Mouse (Mus musculus) testis, postnatal 14 days (tissue): ENCODE results near the gene Adgrf5.

Source experiments
- DNase-seq: peaks from one replicate; pipeline ENCODE4 v3.0.0; 2021; ENCODE audit warnings: low spot score

Gene Adgrf5

DNA sequence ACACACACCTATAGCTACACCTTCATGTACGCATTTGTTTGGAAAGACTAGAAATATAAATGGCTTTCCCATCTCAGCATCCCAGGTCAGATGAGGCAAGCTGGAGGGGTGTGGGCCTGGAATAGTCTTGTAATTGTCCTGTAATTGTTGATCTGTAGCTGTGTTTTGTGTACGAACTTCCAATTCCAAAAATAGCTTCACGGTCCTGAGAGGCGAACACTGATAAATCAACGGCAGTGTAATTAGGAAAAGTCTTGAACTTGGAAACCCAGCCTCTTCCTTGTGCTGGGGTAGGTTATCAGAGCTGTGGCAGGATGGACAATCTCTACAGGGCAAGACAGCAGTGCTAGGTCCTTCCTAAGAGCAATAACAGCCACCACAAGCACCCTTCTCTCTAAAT lies 18.5 kb downstream of the Adgrf5 start:
- no peak for DNase-seq

DNA sequence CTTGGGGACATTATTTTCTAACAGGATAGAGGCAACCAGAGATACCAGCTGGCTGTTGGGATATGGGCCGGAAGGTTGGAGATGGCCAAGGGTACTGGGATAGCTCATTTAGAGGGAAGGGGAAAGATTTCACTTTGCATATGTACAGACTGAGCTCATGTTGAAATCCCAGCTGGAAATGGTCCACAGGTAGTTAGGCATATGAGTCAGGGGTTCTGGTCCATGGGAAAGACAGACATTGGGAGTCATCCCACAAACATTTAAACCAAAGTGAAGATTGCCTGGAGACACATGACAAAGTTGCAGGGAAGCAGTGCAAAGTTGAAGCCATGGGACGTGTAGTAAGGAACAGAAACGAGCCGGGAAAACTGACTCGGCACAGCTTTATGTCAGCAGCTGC lies 26.1 kb downstream of the Adgrf5 start:
- no peak for DNase-seq

DNA sequence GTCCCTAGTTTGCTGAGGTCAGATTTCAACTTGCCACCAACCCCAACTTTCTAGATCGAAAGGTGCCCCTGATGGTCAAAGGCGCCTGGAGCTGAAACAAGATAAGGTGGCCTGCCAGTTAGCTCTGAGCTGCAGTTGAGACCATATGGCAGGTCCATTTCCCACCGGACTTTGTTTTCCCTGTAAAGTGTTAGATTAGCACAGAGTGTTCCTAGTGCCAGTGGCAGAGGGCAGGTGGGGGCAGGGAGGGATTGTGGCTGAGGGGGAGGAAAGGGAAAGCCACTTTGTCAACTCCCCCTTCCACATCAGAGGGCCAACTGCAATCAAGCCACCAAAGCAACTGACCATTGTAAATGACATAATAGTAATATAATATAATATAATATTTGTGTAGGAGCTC lies 26.9 kb downstream of the Adgrf5 start:
- no peak for DNase-seq

DNA sequence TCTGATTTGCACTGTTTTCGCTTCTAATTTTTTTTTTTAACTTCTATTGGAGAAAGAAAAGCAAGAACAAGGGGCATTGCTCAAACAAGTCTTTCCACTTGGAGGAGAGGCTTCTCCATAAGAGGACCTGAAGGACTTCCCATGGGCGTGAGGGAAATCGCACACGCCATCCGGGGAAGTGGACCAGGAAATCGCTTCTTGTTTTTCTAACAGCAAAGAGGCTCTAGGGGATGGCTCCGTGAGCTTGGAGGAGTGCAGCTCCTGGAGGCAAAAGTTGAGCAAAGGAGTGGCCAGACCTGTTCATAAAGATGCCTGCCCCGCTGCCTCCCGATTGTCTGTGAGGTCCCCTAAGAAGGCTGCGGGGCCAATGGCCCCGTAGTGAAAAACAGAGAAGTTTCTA lies 29.0 kb downstream of the Adgrf5 start:
- DNase-seq, result no peak

DNA sequence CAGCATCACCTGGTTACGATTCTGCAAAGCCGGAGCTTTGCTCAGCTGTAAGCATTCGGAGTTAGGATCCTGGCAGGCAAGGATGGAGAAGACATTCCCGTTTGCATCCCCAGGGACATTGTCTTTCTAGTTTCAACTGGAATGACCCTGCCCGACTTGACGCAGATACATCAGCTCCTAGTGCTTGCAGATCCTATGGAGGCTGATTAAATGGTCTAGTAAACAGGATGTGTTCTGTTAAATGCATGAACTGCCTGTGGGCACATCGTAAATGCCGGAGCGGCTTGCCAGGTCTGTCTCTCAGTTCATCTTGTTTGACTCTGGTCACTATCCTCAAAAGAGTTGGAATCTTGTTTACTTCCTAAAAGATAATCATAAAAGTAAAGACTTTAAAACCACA lies 31.9 kb downstream of the Adgrf5 start:
- no peak for DNase-seq

DNA sequence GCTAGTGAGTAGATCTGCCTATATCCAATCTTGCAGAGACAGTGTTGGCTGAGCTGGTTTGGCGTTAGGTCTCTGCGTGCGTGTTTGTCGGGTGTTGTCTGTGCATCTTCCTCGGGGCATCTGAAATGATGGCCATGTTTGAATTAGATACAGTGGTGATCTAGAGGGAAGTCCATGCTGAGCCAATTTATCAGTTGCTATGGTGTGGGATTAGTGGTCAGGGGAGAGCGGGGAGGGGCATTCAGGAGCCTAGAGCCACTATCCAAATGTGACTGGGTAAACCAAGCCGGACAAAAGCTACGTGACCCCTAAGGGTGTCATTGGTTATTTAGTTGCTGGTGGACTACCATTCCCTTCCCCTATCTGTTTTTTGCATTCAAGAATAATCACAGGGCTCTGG lies 33.4 kb downstream of the Adgrf5 start:
- no peak for DNase-seq

DNA sequence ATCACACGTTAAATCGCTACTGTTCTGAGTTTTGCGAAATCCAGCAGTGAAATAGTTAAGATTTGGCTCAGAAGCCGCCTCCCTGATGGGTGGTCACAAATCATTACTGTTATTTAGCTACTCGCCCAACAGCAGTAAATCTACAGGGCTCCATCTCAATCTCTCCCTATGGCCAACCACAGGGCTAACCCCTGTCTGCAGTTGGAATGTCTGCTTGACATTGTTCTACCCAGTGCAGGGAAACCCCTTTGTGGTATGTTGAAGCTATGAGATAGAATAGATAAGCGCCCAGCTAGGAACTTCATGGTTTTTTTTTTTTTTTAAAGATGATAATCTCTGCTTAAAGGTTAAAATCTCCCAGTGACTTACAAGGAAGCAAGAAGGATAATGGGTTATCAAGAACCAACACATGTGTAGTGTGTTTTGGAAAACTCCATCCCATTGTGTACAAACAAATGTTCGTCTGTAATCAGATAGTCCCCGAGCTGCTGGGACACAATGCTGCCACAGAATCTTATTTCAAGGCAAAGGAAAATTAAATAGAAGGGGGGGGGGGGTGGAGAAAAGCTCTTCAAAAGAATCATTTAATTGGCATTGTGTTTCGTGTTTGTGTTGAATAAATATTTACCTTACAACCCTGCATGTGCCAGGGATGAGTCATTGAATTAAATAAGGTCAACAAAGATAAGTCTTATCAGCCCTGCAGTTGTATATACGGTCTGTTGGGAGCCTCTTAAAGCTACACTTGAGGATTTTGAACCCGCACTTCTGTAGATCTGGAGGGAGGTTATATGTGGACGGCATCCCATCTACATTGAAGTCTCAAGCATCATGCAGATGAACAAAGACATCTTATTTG lies 35.4 kb downstream of the Adgrf5 start:
- no peak for DNase-seq

DNA sequence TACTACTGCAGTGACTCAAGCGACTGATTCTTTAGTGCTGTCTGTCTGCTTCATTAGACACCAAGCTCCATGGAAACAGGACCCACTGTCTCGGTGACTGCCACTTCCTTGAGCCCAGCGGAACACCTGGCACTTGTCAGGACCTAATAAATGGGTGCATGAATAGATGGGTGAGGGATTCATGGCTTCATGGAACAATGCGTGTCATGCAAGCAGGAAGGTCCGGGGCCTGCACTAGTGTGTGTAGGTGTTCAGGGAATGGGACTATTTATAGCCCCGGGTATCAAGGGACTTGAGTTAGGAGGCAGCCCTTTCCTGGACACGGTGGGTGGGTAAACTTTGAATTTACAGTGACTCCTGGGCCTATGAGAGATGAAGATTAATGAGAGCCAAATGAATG lies 38.4 kb downstream of the Adgrf5 start:
- no peak for DNase-seq

DNA sequence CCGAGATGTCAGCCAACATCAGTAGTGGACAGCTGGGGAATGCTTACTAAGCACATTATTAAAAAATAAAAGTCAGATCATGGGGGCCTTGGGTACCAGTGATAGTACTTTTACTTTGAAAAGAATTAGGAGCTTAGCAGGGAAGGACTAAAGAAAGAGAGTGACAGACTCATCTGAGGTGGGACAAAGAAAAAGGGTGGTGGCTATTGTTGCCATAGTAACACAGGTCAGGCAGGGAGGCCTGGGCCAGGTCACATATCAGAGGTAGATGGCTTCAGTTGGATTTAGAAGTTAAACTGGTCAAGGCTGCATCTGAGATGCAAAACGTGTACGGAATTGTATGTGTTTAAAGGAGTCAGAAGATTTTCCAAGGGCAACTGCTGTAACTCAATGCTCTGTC lies 38.9 kb downstream of the Adgrf5 start:
- DNase-seq, result no peak

DNA sequence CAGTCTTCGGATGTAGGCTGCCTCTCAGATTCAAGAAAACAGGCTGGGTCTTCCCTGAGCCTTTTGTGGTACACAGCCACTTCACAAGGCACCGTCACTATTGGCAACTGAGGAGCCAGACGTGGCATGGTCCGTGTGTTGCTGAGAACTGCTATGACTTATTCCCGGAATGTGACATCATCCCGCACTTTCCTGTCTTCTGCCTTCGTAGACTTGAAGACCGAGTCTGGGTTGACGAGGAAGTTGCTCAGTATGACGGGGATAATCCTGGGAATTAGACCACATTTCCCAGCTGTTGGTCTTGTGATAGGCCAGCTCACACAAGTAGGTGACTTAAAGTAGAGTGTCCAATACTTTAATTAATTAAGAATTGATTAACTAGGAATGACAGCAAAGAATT lies 40.2 kb downstream of the Adgrf5 start:
- DNase-seq, result no peak

DNA sequence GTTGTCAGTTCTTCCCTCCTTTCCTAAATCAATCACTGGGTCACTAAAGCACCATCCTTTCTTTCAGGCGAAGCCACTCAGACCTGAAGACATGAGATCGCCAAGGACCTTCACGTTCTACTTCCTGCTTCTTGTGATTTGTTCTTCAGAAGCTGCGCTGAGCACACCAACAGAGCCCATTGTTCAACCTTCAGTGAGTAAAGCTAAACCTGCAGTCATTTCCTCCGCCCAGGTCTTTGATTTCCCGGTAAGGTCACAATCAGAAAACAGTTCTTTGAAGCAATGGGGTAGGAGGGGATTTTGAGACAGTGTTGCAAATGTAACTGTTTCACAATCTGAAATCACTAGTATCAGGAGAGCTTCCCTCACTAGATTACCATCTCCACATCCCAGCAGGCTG lies 43.6 kb downstream of the Adgrf5 start:
- no peak for DNase-seq

DNA sequence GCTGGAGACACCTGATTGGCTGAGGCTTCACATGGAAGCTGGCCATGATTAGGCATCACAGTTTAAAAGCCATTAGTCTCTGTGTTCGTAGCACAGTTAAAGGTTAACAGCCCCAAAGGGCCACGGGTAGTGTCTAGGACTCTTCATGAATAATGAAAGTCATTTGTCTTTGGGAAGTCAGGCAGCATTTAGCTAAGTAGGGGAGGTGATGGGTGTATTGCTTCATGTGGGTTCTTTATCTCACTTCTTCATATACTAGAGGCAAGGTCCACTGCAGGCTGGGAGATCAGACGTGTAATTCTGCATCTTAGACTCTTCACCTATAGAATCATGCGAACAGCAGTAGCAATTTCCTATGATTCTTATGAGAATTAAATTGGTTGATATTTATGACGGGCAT lies 44.2 kb downstream of the Adgrf5 start:
- DNase-seq, result no peak

DNA sequence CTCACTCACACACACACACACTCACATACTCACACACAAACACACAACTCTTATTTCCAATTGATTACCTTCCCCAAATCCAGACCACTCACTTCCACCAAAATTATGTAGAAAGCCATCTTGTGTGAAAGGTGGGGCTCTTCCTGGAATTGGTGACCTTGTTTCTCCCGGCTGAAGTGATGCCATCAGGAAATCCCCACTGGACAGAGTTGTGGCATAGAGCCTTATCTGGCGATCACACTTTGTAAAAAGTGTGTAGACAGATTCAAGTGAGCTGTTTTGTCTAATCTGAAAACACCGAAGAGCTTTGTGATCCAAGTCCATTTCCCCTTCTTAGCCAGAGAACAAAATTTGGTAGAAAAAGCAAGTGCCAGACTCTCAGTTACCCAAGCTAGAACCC lies 46.1 kb downstream of the Adgrf5 start:
- DNase-seq, result no peak

DNA sequence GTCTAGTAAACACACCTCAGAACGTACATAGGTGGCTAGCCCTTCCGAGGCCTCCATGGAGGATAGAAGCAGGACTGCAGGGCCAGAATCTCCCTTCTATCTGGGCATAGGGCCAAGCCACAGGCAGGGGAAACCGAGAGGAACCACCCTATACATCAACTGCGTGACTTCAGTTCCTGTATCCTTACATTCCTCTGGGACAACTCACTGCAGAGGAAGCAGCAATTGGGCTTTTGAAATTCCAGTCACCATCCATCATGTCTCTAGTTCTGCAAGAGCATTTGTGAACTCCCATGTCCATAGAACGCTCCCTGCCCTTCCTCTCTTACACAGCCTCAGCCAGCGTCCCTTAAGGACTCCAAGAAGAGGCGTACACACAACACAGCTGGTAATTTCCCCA lies 47.3 kb downstream of the Adgrf5 start:
- no peak for DNase-seq

DNA sequence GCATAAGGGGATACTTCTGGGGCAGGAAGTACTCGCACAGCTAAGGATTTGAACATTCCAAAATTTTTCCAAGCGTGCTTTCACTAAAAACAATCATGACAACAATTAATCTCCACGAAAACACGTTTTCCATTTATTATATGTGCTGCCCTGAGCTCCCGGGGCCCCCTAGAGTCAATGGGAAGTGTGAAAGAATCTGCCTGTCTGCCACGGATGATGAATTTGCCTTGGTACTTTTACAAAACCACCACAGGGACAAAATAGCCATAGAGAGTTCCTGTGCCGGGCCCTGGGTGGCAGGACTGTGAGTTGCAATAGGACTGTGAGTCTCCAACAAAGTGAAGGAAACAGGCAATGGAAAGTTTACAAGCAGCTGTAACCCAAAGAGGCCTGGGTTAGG lies 52.9 kb downstream of the Adgrf5 start:
- no peak for DNase-seq

DNA sequence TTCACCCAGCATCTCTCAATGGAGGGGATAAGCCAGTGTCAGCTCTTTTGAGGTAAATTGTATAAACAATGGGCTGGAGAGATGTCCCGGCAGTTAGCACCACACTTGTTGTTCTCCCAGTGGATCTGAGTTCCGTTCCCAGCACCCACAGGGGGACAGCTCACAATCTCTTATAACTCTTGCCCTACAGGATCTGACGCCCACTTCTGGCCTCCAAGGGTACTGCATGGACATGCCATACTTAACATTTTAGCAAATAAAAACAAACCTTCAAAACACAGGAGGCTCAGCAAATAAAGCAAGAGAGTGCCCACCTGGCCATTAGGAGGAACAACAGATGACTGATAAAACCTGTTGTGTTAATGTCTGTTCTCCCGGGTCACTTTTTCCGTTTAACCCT lies 59.0 kb downstream of the Adgrf5 start:
- no peak for DNase-seq

DNA sequence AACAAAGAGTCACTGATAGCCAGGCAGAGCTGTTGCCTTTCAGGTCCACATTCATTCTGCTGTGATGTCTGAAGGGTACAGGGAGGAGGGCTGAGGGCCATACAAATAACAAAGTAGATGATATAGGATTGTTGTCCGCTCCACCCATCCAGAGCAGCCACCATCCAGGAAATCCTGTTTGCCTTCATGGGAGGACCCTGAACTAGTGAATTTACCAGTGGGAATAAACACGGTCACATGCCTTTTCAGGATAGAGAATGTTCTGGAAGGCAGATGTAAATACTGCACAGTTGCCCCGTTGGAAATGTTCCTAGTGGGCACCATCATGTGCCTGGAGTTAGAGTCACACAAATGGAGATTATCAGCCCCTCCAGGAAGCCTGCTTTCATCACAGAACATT lies 60.1 kb downstream of the Adgrf5 start:
- DNase-seq, result no peak

DNA sequence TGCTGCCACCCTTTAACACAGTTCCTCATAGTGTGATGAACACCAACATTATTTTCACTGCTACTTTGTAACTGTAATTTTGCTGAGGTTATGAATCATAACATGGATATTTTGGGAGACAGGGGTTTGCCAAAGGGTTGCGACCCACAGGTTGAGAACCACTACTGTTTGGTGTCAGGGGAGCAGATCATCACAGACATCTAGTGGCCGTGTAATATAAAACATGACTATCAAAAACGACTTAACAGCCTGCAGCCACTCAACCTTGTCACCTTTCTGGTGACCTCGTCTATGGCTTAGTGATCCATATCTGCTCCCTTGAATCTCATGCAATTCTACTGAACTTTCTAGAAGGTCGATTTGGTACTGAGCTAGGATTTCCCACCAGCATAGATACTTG lies 63.7 kb downstream of the Adgrf5 start:
- no peak for DNase-seq

DNA sequence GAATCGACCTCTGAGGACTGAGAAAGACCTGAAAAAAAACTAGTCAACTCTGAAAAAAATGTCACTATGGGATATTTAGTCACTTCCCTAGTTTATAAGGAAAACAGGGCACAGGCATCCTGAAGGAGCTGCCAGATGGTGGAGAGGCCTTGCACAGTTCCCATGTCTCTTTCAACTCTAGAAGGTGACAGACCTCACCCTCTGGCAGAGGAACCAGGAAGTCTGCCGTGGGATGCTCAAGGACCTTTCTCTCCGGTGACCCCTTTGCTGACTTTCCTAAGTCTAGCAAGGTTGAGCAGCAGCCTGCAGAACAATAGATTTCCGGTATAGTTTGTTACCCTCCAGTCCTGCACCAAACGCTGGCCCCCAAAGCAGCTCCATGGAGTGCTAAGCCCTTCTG lies 71.4 kb downstream of the Adgrf5 start:
- no peak for DNase-seq

DNA sequence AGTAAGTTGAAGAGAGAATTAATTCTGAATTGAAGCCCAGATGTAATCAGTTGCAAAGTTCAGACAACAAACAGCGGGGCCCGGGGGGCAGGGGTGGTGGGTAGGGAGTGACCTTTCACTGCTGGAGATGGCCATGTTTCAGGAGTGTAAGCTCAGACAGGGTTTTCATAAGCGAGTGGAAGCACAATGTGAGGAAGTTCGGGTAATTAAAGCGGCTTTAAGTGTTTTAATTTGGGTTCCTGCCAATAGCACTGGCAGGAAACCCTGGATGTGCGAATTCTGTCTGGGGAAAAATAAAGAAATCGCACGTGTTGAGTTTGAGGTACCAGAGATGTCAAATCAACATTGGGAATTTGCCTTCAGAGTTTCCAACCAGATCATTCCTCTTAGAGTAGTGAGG lies 74.2 kb downstream of the Adgrf5 start:
- DNase-seq, result no peak

DNA sequence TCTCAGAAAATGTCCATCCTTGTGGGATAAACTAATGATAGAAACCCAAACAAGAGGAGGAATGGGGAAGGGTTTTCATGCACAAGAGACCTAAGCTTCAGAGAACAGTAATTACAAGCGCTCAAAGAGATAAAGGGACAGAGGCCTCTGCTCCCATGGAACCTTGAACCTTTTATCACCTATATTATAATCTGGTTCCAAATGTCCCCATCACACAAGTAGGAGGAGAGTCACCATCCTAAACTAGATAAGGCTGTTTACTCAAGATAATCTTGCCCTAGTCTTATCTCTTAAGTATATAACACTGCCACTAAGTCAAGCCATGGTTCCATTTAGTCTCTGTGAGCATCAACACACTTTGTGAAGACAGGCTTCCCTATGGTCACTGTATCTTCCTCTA lies 91.0 kb downstream of the Adgrf5 start:
- DNase-seq, result no peak

DNA sequence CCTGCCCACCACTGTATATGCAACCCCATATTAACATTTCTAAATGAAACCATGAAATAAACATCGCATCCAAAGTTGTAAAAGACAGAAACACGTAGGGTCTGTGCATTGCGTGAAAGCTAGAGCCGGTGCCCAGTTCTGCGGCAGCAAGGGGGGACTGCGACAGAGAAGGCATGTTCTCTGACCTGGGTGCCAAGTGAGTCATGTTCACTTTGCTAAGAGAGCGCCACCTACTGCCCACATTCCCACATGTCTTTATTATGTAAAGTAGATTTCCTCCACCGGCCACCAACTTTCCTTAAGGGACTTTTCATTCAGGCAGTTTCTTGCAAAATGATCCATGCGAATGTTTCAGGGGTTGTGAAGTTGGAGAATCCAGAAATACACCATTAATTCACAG lies 98.3 kb downstream of the Adgrf5 start:
- peak; percentile 40 for DNase-seq

DNA sequence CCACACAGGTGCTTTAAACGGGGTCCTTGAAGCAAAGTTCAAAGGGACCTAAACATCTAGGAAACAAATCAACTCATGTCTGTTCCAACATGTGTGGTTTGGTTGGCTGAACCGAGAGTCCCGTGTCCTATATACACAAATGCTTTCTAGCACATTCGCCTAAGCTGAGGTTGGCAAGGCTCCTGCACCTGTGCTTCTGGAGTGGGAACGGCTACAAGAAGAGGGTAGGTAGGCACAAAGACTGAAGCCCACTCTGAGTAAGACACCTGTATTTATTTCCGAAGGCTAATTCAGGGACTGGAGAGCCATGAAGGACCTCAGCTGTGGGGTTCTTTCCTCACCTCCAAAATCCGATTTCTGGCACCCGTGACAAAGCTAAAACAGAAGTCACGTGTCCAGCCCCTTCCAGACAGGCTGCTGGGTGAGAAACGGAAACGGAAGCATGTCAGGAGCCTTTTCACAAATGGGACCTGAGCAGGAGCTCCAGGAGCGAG lies 99.5 kb downstream of the Adgrf5 start:
- DNase-seq, result no peak
